Mouse (Mus musculus) embryonic fibroblast, embryonic 13.5 days (primary cell): ENCODE results near the gene 2700097O09Rik.

Experiments used
- CTCF ChIP-seq: IDR thresholded peaks from 2 replicates; pipeline ENCODE4 v1.5.1; 2011; ENCODE audit warnings: mild to moderate bottlenecking, control low read depth, low read length, moderate library complexity, borderline replicate concordance; ENCODE audit not compliant: insufficient read depth
- POLR2A ChIP-seq: IDR thresholded peaks from 2 replicates; pipeline ENCODE4 v1.6.1; 2011; ENCODE audit warnings: low read depth, mild to moderate bottlenecking, control low read depth, low read length, moderate library complexity

GRCm38 (mm10) chr12:54999016-54999690 is 80.8 kb downstream of the 2700097O09Rik start:
- TF ChIP-seq CTCF = no peak
- no peak for TF ChIP-seq POLR2A
